Mouse (Mus musculus): ENCODE data around the gene Phgr1.

Gene Phgr1

DNA sequence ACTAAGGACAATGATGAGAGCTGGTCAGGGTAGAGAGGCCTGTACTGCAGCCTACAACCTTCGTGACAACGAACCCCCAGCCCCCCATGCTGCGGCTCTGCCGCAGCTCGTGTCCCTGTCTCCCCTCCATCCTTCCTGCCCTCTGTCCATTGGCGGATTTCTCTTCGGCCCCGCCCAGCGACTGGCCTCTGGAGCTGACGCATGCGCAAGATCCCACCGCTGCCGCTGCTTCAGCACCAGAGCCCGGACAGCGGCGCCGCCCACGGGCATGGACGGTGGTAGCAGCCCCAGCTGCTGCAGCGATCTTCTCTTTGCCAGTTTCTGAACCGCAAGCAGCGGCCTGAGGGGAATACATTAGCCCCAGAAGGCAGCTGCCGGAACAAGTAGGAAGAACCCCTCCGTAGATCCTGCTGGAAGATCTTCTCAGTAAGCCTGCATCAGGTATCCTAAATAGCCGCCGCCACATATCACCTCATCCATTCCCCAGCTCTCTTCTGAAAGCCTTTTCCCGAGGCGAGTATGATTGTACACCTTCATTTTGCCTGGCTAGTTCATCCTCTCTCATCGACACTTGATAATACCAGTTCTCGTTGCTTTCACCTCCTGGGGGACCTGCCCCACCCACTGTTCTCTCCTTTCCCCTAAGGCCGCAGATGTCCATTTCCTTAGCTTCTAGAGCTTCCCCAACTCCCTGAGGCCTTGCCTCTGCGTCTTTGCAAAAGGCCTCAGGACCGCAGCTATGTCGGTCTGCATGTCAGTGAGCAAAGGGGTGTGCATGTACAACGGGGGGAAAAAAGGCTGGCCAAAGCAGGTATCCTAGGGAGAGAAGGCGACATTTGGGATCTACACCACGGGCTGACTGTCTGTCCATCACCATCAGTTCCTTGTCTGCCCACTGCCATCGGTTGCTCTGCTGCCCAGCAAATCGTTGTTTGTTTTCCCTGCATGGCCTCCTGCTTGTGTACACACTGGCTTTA is 7.2 kb downstream of the Phgr1 start, which contains the start of gene Disp2:
Gene Disp2, plus strand, starts transcription at position 216 of the 977 bp plus-strand sequence.
- DNase-seq (ENCODE audit: low spot score), result peak; percentile 94

DNA sequence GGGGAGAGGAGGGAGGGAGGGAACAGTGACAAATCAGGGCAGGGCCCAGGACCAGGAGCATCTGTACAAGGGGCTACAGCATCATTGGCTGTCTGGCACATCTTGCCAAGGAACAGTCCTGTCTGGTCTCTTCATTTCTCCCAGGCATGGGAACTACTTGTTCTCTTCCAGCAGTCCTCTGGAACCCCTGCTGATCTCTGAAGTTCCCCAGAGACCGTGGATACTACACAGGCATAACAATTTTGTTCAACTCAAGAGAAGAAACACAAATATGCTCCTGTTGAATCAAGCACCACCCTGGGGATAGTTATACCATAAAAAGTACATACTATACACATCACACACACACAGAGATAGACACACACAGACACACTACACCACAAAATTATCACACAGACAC is 8.5 kb downstream of the Phgr1 start:
- DNase-seq (ENCODE audit: low spot score), result no peak

DNA sequence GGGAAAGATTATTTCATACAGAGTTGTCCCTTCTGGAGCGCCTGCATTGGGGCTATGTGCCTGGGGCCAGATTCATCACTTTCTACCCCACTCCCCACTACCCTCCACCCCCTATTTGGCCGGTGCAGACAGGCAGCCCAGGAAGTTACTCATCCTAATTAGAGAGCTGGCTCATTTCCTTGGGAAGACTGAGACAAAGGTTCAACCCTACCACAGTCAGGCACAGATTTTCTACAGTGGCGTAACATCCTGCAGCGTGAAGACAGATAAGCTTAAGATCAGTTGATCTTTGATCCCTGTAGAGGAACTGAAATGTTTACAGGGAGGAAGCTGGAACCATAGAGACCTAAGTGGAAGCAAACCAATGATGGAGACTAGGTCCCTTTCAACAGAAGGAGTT is 9.7 kb downstream of the Phgr1 start:
- no peak for DNase-seq (ENCODE audit: low spot score)

DNA sequence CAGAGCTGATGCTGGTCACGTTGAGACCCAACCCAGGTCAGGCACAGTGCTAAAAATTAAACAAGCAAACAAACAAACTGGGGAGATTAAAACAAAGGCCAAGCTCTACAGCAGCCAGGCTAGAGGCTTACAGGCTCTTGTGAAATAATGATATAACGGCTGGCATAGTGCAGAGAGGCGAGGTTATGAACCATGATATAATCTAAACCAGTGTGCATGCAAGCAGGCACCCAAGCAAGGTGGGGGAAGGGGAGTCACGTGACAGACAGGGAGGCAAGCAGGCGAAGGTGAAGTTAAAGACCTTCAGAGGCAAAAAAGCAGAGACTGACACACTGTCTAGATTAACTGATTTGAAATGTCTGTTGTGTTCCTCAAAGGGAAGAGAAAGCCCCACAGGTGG is 10.5 kb downstream of the Phgr1 start:
- DNase-seq (ENCODE audit: low spot score), result no peak

DNA sequence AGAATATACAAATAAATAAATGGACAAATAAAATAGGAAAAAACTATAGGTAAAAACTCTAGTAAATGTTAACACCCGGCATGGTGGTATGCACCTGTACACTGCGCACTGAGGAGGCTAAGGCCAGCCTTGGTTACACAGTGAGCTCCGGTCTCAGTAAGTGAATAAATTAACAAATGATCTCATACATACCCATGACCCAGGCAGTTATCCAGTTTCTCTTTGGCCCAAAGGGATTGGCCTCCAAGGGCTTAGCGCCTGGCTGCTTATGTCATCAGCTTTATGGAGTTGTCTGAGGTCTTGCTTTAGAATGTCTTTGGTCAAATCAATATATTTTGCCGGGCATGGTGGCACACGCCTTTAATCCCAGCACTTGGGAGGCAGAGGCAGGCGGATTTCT is 11.1 kb downstream of the Phgr1 start:
- DNase-seq (ENCODE audit: low spot score), result no peak

DNA sequence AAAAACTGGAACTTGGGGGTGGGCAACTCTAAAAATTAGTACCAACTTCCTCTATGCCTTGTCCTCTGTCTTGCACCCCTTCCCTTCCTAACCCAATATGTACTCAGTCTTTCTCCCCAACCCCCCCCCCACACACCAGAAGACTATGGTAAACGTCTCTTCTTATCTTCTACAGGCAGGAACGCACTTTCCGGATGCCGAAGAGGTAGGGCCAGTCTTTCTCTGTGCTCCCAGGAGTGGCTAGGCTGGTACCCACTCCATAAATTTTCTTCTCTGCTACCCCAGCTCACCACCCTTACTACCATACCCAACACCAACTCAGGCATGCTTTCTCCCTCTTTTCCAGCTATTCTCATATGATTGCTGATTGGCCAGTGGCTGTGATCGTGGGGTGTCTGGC is 14.0 kb downstream of the Phgr1 start:
- DNase-seq (ENCODE audit: low spot score), result no peak

DNA sequence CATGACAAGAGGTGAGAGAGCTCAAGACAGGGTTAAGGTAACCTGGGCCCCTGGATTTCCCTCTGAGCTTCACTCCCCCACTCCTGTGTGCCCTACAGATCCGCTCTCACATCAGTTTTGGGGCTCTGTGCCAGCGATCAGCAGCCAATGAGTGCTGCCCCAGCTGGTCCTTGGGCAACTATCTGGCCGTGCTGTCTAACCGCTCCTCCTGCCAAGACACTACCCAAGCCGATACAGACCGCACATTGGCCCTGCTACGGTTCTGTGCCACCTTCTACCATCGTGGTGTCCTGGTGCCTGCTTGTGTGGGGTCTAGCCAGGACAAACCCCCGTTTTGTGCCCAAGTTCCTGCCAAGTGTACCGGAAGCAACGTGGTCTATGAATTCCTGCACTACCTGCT is 16.9 kb downstream of the Phgr1 start:
- DNase-seq (ENCODE audit: low spot score), result peak; percentile 59

DNA sequence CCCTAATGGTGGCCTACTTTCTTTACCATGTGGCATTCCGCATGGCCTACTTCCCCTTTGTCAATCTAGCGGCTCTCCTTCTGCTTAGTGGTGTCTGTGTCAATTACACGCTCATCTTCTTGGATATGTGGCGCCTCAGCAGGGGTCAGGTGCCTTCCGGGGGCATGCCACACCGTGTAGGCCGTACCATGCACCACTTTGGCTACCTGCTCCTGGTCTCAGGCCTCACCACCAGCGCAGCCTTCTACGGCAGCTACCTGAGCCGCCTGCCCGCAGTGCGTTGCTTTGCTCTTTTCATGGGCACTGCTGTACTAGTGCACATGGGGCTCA is 17.6 kb downstream of the Phgr1 start:
- no peak for DNase-seq (ENCODE audit: low spot score)

DNA sequence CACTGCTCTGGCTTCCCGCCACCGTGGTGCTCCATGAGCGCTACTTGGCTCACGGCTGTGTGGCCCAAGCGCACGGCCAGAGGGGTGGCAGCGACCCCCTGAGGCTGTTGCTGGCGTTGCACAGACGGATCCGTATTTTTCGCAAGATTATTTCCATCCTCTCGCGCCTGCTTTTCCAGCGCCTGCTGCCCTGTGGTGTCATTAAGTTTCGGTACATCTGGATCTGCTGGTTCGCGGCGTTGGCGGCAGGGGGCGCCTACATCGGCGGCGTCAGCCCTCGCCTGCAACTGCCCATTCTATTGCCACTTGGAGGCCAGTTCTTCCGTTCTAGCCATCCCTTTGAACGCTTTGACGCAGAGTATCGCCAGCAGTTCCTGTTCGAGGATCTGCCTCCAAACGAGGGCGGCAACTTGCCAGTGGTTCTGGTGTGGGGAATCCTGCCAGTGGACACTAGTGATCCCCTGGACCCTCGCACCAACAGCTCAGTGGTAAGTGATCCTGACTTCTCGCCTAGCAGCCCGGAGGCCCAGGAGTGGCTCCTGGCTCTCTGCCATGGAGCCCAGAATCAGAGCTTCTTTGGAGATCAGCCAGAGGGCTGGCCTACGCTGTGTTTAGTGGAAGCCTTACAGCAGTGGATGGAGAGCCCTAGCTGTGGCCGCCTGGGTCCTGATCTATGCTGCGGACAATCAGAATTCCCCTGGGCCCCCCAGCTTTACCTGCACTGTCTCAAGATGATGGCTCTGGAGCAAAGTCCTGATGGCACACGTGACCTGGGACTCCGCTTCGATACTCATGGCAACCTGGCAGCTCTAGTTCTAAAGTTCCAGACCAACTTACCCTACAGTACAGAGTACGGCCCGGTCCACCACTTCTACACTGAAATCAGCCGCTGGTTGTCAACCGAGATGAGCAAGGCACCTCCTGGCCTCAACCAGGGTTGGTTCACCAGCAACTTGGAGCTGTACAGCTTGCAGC is 18.3 kb downstream of the Phgr1 start:
- peak; percentile 65 for DNase-seq (ENCODE audit: low spot score)

DNA sequence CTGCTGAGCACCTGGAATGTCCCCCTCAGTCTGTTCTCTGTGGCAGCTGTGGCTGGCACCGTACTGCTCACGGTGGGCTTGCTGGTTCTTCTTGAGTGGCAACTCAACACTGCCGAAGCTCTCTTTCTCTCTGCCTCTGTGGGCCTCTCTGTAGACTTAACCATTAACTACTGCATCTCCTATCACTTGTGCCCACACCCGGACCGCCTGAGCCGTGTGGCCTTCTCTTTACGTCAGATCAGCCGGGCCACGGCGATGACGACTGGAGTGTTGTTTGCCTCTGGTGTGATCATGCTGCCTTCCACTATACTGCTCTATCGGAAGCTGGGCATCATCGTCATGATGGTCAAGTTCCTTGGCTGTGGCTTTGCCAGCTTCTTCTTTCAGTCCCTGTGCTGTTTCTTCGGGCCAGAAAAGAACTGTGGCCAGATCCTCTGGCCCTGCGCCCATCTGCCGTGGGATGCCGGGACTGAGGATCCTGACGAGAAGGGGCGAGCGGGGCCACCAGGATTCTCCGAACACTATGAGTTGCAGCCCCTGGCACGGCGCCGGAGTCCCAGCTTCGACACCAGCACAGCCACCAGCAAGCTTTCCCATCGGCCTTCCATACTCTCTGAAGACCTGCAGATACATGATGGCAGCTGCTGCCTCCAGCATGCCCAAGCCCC is 19.2 kb downstream of the Phgr1 start:
- no peak for DNase-seq (ENCODE audit: low spot score)

DNA sequence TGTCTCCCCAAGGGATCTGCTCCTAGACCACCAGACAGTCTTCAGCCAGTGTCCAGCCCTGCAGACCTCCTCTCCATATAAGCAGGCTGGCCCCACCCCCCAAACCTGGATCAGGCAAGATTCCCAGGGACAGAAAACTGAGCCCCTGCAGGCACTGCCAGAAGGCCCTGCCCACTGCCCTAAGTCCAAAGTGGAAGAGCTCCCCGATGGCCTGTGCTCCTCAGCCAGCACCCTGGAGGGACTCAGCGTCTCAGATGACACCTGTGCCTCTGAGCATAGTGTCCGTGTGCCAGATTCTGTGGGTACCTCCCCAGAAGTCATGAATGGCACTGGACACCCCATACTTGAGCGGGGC is 19.7 kb downstream of the Phgr1 start:
- no peak for DNase-seq (ENCODE audit: low spot score)

DNA sequence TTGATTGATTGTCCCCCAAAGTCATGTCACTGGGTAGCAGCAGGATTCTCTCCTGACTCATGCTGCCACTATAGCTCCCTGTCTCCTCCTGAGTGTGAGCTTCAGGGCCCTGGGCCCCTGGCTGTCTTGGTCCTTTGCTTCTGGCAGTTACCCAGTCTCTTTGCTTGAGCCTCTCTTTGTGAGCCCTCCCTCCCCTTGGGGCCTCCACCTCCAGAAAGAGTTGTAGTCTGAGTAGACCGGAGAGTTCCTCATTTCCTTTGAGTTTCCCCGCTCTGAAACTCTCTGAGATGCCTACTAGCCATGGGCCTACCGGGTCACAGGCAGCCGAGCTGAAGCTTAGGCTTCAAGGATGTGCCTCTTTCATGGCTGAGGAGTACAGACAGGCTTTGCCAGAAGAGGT is 21.1 kb downstream of the Phgr1 start:
- no peak for DNase-seq (ENCODE audit: low spot score)

DNA sequence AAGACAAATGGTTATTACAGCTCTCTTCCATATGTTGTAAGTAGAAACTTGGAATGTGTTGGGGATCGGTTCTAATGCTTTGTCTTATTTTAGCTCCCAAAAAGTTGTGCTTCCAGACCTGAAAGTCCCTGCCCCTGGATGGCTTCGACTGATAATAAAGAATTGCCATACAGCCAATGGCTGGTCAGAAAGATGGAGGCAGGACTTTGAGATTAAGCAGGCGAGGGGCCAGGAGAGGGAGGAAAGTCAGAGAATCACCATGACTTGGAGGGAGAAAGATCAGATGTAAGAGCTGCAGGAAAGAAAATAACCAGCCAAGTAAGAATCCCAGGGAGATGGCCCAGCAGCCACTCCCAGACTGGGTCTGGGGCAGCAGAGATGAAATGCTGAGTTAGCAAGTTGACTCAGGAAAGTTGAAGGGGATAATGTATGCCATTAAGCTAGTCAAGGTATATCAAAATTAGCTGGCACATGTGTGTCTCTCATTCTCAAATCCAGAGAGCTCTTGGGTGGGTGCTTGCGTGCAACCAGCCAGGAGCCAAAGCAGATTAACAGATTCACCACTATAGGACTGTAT is 30.1 kb downstream of the Phgr1 start:
- no peak for DNase-seq (ENCODE audit: low spot score)

DNA sequence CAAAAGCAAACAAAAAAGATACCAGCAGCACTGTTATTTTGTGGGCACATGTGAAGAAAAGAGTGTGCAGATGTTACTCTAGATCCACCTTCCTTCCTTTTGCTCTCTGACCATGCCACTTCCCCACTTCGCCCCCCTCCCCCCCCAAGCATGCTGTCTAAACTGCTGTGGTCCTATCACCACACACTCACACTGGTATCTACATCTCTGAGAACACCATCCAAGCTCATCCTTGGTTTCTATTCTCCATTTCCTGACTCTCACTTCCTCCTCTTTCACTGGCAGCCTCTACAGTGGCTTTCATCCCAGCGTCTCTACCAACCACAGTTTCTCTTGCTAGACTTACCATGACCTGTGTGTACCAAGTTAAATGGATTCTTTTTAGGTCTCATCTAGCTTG is 31.9 kb downstream of the Phgr1 start:
- no peak for DNase-seq (ENCODE audit: low spot score)

DNA sequence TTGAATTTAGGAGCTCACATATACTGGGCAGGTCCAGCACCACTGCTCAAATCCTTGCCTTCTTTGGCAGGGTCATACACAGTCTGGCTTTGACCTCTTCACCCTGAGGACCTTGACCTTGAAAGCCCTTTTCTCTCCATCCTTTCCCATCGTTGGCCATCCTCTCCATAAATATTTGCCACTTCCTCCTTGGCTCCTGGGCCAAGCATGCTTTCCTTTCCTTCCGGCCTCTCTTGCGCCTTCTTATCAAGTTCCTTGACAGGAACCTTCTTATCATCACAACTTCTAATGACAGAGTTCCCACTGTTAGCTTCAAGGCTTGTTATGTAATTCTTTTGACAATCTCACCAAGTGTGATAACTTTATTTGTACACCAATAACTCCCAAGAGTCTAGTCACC is 32.6 kb downstream of the Phgr1 start:
- DNase-seq (ENCODE audit: low spot score), result no peak

DNA sequence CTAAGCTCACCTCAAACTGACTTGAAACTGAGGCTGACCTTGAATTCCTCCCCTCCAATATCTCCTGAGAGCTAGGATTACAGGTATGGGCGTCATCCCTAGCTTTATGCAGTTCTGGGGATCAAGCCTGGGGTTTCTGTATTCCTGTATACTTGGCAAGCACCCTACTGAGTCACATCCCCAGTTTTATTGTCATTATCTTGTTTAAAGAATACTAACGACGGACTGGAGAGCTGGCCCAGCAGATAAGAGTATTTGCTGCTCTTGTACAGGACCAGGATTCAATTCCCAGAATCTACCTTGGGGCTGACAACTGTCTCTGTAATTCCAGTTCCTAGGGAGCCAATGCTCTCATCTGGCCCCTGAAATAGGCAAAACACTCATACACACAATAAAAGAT is 33.2 kb downstream of the Phgr1 start:
- no peak for DNase-seq (ENCODE audit: low spot score)

DNA sequence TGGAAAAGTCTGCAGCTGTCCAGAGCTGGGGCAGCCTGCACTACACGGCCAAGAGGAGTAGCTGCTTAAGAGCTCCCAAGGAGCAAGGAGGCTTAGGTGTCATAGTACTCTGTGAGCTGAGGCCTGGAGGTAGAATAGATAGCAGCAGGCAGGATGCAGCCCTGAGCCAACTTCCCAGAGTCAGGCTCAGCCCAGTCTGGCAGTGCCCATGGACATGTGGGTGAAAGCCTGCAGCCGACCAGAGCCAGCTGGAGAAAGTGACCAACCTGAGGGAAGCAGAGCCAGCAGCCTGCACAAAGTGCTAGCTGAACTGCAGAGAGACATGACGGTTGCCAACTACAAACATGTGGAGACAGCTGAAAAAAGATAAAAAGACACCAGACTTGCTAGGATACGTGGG is 34.3 kb downstream of the Phgr1 start:
- no peak for DNase-seq (ENCODE audit: low spot score)

DNA sequence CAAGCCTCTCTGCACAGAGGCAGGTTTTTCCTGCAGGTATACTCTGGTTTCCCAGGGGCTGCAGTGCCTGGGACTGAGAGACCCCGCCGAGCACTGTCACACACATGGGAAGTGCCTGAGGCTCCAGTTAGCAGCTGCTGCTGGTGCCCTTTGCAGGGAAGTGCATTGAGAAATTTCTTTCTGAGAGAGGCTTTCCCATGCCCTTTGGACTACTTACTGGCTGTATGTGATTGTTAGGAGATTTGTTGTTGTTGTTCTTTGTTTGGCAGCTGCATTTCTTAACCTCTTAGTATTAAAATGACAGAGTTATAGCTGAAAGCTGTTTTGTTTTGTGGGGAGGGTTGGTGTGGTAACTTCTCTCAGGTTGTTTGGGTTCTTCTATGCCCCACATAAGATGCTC is 38.3 kb downstream of the Phgr1 start:
- no peak for DNase-seq (ENCODE audit: low spot score)

DNA sequence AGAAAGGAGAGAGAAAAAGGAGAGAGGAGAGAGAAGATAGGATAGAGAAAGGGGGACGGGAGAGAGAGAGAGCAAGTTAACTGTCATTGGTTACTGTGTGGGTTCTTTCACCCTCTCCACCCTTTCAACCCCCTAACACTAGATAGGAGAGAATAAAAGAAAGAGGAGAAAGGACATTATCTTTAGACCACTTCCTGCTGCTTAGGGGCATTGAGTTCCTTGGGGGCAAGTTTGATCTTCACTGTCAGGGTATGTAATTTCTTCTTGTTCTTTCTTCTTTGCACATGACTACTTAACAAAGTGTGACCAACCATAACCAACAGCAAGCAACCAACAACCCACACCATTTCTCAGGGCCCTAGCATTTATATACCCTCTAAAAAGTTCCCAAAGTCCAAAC is 40.2 kb downstream of the Phgr1 start:
- DNase-seq (ENCODE audit: low spot score), result no peak

DNA sequence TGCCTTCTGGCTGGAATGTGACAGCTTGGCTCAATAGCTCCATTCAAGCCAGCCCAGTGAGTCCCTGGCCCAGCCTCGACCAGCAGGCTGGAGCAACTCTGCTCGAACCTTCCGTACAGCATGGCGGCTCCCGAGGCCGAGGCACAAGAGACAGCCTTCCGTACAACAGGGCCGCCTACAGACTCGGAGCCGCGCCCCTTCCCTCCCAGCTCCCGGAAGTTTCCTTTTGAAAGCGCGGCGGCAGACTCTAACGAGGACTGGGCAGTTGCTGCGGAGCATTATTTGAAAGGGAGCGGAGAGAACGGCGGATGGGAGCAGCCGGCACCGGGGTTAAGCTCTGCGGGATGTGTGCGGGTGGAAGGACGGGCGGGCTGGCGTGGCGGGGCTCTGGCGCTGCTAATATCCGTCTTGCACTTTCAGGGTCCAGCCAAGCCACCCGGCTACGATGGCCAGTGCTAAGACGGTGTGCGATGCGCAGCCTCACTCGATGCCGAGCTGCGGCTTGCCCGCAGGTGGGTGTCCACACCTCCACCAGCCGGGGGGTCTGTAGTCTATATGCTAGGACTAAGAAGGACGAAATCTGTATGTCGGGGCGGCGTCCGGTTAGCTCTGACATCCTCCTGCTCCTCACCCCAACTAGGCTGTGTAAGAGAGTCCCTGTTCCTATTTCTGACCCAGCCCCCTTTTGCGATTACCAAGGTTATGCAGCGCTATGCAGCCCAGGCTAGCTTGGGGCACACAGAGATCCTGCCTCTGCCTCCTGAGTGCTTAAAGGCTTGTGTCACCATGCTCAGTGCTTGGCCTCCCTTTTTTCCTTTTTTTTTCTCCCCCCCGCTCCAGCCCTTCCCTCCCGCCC is 41.6 kb downstream of the Phgr1 start, which contains the start of gene Knstrn:
Gene Knstrn, plus strand, starts transcription at position 23 of the 856 bp plus-strand sequence.
- peak; percentile 90 for DNase-seq (ENCODE audit: low spot score)

DNA sequence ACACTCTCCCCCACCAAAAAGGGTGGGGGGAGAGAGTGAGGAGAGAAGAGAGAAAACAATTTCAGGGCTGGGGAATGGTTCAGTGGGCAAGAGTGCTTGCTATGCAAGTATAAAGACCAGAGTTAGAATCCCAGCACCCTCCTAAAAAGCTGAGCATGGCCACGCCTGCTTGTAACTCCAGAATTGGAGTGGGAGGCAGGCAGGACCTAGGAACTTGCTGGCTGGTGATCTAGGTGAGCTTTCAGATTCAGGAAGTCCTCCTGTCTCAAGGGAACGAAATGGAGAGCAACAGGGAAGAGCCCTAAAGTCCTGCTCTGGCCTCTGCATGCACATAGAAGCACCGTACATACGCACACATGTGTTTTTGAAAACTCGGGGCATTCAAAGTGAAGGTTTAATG is 50.2 kb downstream of the Phgr1 start:
- DNase-seq (ENCODE audit: low spot score), result no peak

Measured in layer of hippocampus, adult 11-12 months (tissue).